Mouse (Mus musculus) testis, adult 2 months (tissue): ENCODE measurements around the gene Cyb561d1. TPM values are rescaled to one million over a fixed set of nuclear protein-coding genes. Genes with fewer than 3 reads are reported as not detected.

Source experiments
- H3K27ac ChIP-seq: fragments of 200-500 bp; 2 replicates; pipeline ENCODE4 v1.5.1; 2012; ENCODE audit warnings: low read depth, low read length; ENCODE audit not compliant: control insufficient read depth, insufficient read depth
- H3K27me3 ChIP-seq: fragments of 200-500 bp; 2 replicates; pipeline ENCODE4 v1.6.1; 2012; ENCODE audit warnings: mild to moderate bottlenecking, low read length, moderate library complexity; ENCODE audit not compliant: control insufficient read depth, insufficient read depth
- H3K36me3 ChIP-seq: fragments of 200-500 bp; 2 replicates; pipeline ENCODE4 v1.6.1; 2012; ENCODE audit warnings: mild to moderate bottlenecking, low read length; ENCODE audit not compliant: control insufficient read depth, insufficient read depth
- H3K4me1 ChIP-seq: fragments of 200-500 bp; 2 replicates; pipeline ENCODE4 v1.6.1; 2012; ENCODE audit warnings: low read length; ENCODE audit not compliant: control insufficient read depth, insufficient read depth
- H3K4me3 ChIP-seq: fragments of 200-500 bp; 2 replicates; pipeline ENCODE4 v1.5.1; 2012; ENCODE audit warnings: low read depth, mild to moderate bottlenecking, low read length, moderate library complexity, mixed read lengths; ENCODE audit not compliant: control insufficient read depth
- CTCF ChIP-seq: fragments of 200-500 bp; IDR thresholded peaks from 2 replicates; pipeline ENCODE4 v1.5.1; 2012; ENCODE audit warnings: low read depth, mild to moderate bottlenecking, inconsistent platforms, low read length, moderate library complexity; ENCODE audit not compliant: control insufficient read depth, insufficient read depth, insufficient replicate concordance
- POLR2A ChIP-seq: fragments of 200-500 bp; IDR thresholded peaks from 2 replicates; pipeline ENCODE4 v1.6.1; 2012; ENCODE audit warnings: low read depth, mild to moderate bottlenecking, inconsistent platforms, low read length, moderate library complexity; ENCODE audit not compliant: control insufficient read depth
- polyA plus RNA-seq: library from polyadenylated mRNA; depleted of rRNA; stranded (reverse); fragments of >200 nt; gene quantifications from 2 replicates; pipeline ENCODE4 v1.2.3, GENCODE M21; 2012

Gene Cyb561d1
- polyA plus RNA-seq, 1 experiment = 2.2 TPM

- Histone ChIP-seq H3K27me3 (no peaks in the 10 kb centered on the region), H3K27ac (no peak overlapping the region), H3K4me3 (peak overlapping the region; percentile 91), H3K4me1 (peaks cover 14% of the 10 kb centered on the region), H3K36me3 (no peaks in the 10 kb centered on the region)
- no peak for TF ChIP-seq POLR2A
- TF ChIP-seq CTCF = no peak
These were observed 8.5 kb upstream of the Cyb561d1 start for GRCm38 (mm10) chr3:108209536-108209935.

- no peak overlapping the region for H3K4me3 ChIP-seq
- no peak for TF ChIP-seq CTCF
- TF ChIP-seq POLR2A = no peak
- peaks cover 14% of the 10 kb centered on the region for H3K4me1 ChIP-seq
- H3K36me3 ChIP-seq = no peaks in the 10 kb centered on the region
- H3K27me3 ChIP-seq = no peaks in the 10 kb centered on the region
- no peak overlapping the region for H3K27ac ChIP-seq
These were observed 8.0 kb upstream of the Cyb561d1 start for GRCm38 (mm10) chr3:108209001-108209400.

- H3K36me3 ChIP-seq = no peaks in the 10 kb centered on the region
- TF ChIP-seq POLR2A (no peak), CTCF (no peak)
- H3K27ac ChIP-seq = no peak overlapping the region
- H3K4me1 ChIP-seq = peaks cover 14% of the 10 kb centered on the region
- H3K4me3 ChIP-seq = no peak overlapping the region
- H3K27me3 ChIP-seq = no peaks in the 10 kb centered on the region
These were observed 5.8 kb upstream of the Cyb561d1 start for GRCm38 (mm10) chr3:108206731-108207375.

- Histone ChIP-seq H3K27me3 (no peaks in the 10 kb centered on the region), H3K27ac (no peak overlapping the region), H3K4me1 (peaks cover 11% of the 10 kb centered on the region), H3K4me3 (no peak overlapping the region), H3K36me3 (no peaks in the 10 kb centered on the region)
- TF ChIP-seq CTCF = no peak
- no peak for TF ChIP-seq POLR2A
These were observed 4.6 kb upstream of the Cyb561d1 start for GRCm38 (mm10) chr3:108205601-108206000.

- Histone ChIP-seq H3K4me3 (no peak overlapping the region), H3K4me1 (peaks cover 6% of the 10 kb centered on the region), H3K36me3 (no peaks in the 10 kb centered on the region), H3K27ac (no peak overlapping the region), H3K27me3 (no peaks in the 10 kb centered on the region)
- TF ChIP-seq CTCF = no peak
- no peak for TF ChIP-seq POLR2A
These were observed 3.5 kb upstream of the Cyb561d1 start for GRCm38 (mm10) chr3:108204470-108204869.

GRCm38 (mm10) chr3:108203621-108204325 is 2.8 kb upstream of the Cyb561d1 start:
- no peaks in the 10 kb centered on the region for H3K36me3 ChIP-seq
- H3K4me1 ChIP-seq = peaks cover 6% of the 10 kb centered on the region
- no peaks in the 10 kb centered on the region for H3K27me3 ChIP-seq
- no peak overlapping the region for H3K4me3 ChIP-seq
- TF ChIP-seq CTCF = peak; percentile 73; the same call in 1 of the 2 replicates
- TF ChIP-seq POLR2A = no peak
- no peak overlapping the region for H3K27ac ChIP-seq

GRCm38 (mm10) chr3:108203212-108203611 is 2.2 kb upstream of the Cyb561d1 start:
- Histone ChIP-seq H3K4me1 (peaks cover 6% of the 10 kb centered on the region), H3K27me3 (no peaks in the 10 kb centered on the region), H3K4me3 (no peak overlapping the region), H3K27ac (no peak overlapping the region), H3K36me3 (no peaks in the 10 kb centered on the region)
- TF ChIP-seq POLR2A (no peak), CTCF (no peak)
